Mouse (Mus musculus) T-helper 2 cell (primary cell): ENCODE results near the gene Scyl2.
"Not testable (repeated sequence)": the region's sequence is repeated elsewhere in the genome, so short reads cannot be mapped to it uniquely, and the experiment has no call there.

Source experiments
- in situ Hi-C: fragments of 300-600 bp; cut with MboI, MseI; formaldehyde crosslinking; loops from one replicate; pipeline ENCODE4 v1.15.1; 2025; ENCODE audit warnings: high pct_unique_total_duplicates

Gene Scyl2

GRCm38 (mm10) chr10:89680517-89680916 lies 5.6 kb downstream of the Scyl2 start:
- in situ Hi-C loops, result loop anchor here (5.0 kb wide), 1 partner anchor 67 kb away; no protein-coding TSS in a partner anchor

- in situ Hi-C loops, result no loop called here
Measured at GRCm38 (mm10) chr10:89679448-89679847, 6.6 kb downstream of the Scyl2 start.

GRCm38 (mm10) chr10:89678054-89678453 lies 8.0 kb downstream of the Scyl2 start:
- in situ Hi-C loops, result no loop called here

GRCm38 (mm10) chr10:89676609-89677008 lies 9.5 kb downstream of the Scyl2 start:
- in situ Hi-C loops, result no loop called here

GRCm38 (mm10) chr10:89670371-89670770 lies 15.7 kb downstream of the Scyl2 start:
- in situ Hi-C loops, result not testable (repeated sequence)

GRCm38 (mm10) chr10:89667571-89667970 lies 18.5 kb downstream of the Scyl2 start:
- in situ Hi-C loops, result no loop called here

GRCm38 (mm10) chr10:89665679-89666078 lies 20.4 kb downstream of the Scyl2 start:
- in situ Hi-C loops, result no loop called here

GRCm38 (mm10) chr10:89664977-89665645 lies 21.0 kb downstream of the Scyl2 start:
- in situ Hi-C loops, result no loop called here

- in situ Hi-C loops, result no loop called here
Measured at GRCm38 (mm10) chr10:89656366-89656765, 29.7 kb downstream of the Scyl2 start.

- in situ Hi-C loops, result no loop called here
Measured at GRCm38 (mm10) chr10:89652912-89653311, 33.2 kb downstream of the Scyl2 start.

- in situ Hi-C loops, result no loop called here
Measured at GRCm38 (mm10) chr10:89651691-89652090, 34.4 kb downstream of the Scyl2 start.

- in situ Hi-C loops, result no loop called here
Measured at GRCm38 (mm10) chr10:89646918-89647317, 39.2 kb downstream of the Scyl2 start.

- in situ Hi-C loops, result no loop called here
Measured at GRCm38 (mm10) chr10:89637001-89637400, 49.1 kb downstream of the Scyl2 start.

- in situ Hi-C loops, result no loop called here
Measured at GRCm38 (mm10) chr10:89635018-89635417, 51.1 kb downstream of the Scyl2 start.

- in situ Hi-C loops, result no loop called here
Measured at GRCm38 (mm10) chr10:89633736-89634426, 52.2 kb downstream of the Scyl2 start.

- in situ Hi-C loops, result no loop called here
Measured at GRCm38 (mm10) chr10:89633121-89633520, 53.0 kb downstream of the Scyl2 start.

- in situ Hi-C loops, result no loop called here
Measured at GRCm38 (mm10) chr10:89631831-89632230, 54.3 kb downstream of the Scyl2 start.

GRCm38 (mm10) chr10:89630564-89630963 lies 55.5 kb downstream of the Scyl2 start:
- in situ Hi-C loops, result no loop called here

- in situ Hi-C loops, result no loop called here
Measured at GRCm38 (mm10) chr10:89630052-89630451, 56.0 kb downstream of the Scyl2 start.

GRCm38 (mm10) chr10:89626714-89627113 lies 59.4 kb downstream of the Scyl2 start:
- in situ Hi-C loops, result loop anchor here (5.0 kb wide), 1 partner anchor 164 kb away; no protein-coding TSS in a partner anchor

GRCm38 (mm10) chr10:89624196-89624595 lies 61.9 kb downstream of the Scyl2 start:
- in situ Hi-C loops, result no loop called here

- in situ Hi-C loops, result no loop called here
Measured at GRCm38 (mm10) chr10:89621129-89621528, 65.0 kb downstream of the Scyl2 start, which contains the start of gene Slc17a8. TSS of gene Slc17a8 (minus strand) at chr10:89621253.

- in situ Hi-C loops, result no loop called here
Measured at GRCm38 (mm10) chr10:89599311-89599710, 86.8 kb downstream of the Scyl2 start.
